Mouse (Mus musculus): Measurements from ENCODE around the gene Pramel7. TPM values are rescaled to one million over a fixed set of nuclear protein-coding genes. Genes with fewer than 3 reads are reported as not detected.

Pramel7 gene
- polyA plus RNA-seq, 1 experiment from 2014 or later = not detected

GRCm38 (mm10) chr2:87506265-87506664 is 9.4 kb upstream of the Pramel7 start, which contains the start of gene Pramel6:
Gene Pramel6, plus strand, starts transcription at chr2:87506565.
- Histone ChIP-seq H3K27ac (ENCODE audit: low read depth, low read length) (no peak within 1 kb of the TSS), H3K36me3 (ENCODE audit: control insufficient read depth, insufficient read depth, low read length) (no peaks in the 10 kb centered on the region), H3K4me2 (ENCODE audit: low read length) (no peak within 1 kb of the TSS), H3K4me3 (ENCODE audit: low read length) (no peak within 1 kb of the TSS), H3K9me3 (ENCODE audit: control insufficient read depth, low read length) (no peaks in the 10 kb centered on the region), H3K9ac (ENCODE audit: low read depth, low read length) (no peak within 1 kb of the TSS), H3K4me1 (ENCODE audit: control insufficient read depth, insufficient read depth, low read depth, low read length) (no peaks in the 10 kb centered on the region), H3K27me3 (replicated peaks; ENCODE audit: control insufficient read depth, insufficient read depth, low read length) (no peaks in the 10 kb centered on the region)
- ATAC-seq = no peak
- 88% methylated on average over 6 of the region's 6 CpGs for WGBS

GRCm38 (mm10) chr2:87482276-87482675 is 14.6 kb downstream of the Pramel7 start:
- Histone ChIP-seq H3K4me2 (ENCODE audit: low read length) (no peak overlapping the region), H3K4me3 (ENCODE audit: low read length) (no peak overlapping the region), H3K27ac (ENCODE audit: low read depth, low read length) (no peak overlapping the region), H3K4me1 (ENCODE audit: control insufficient read depth, insufficient read depth, low read depth, low read length) (no peaks in the 10 kb centered on the region), H3K27me3 (replicated peaks; ENCODE audit: control insufficient read depth, insufficient read depth, low read length) (no peaks in the 10 kb centered on the region), H3K9me3 (ENCODE audit: control insufficient read depth, low read length) (no peaks in the 10 kb centered on the region), H3K36me3 (ENCODE audit: control insufficient read depth, insufficient read depth, low read length) (no peaks in the 10 kb centered on the region), H3K9ac (ENCODE audit: low read depth, low read length) (no peak overlapping the region)
- ATAC-seq = no peak
- 86% methylated on average over 2 of the region's 2 CpGs for WGBS

GRCm38 (mm10) chr2:87481158-87481557 is 15.7 kb downstream of the Pramel7 start:
- Histone ChIP-seq H3K4me3 (ENCODE audit: low read length) (no peak overlapping the region), H3K36me3 (ENCODE audit: control insufficient read depth, insufficient read depth, low read length) (no peaks in the 10 kb centered on the region), H3K9me3 (ENCODE audit: control insufficient read depth, low read length) (no peaks in the 10 kb centered on the region), H3K4me1 (ENCODE audit: control insufficient read depth, insufficient read depth, low read depth, low read length) (no peaks in the 10 kb centered on the region), H3K27ac (ENCODE audit: low read depth, low read length) (no peak overlapping the region), H3K27me3 (replicated peaks; ENCODE audit: control insufficient read depth, insufficient read depth, low read length) (no peaks in the 10 kb centered on the region), H3K4me2 (ENCODE audit: low read length) (no peak overlapping the region), H3K9ac (ENCODE audit: low read depth, low read length) (no peak overlapping the region)
- 86% methylated on average over 4 of the region's 4 CpGs for WGBS
- ATAC-seq = no peak

GRCm38 (mm10) chr2:87480207-87480606 is 16.7 kb downstream of the Pramel7 start:
- Histone ChIP-seq H3K36me3 (ENCODE audit: control insufficient read depth, insufficient read depth, low read length) (no peaks in the 10 kb centered on the region), H3K4me3 (ENCODE audit: low read length) (no peak overlapping the region), H3K9ac (ENCODE audit: low read depth, low read length) (no peak overlapping the region), H3K4me1 (ENCODE audit: control insufficient read depth, insufficient read depth, low read depth, low read length) (no peaks in the 10 kb centered on the region), H3K9me3 (ENCODE audit: control insufficient read depth, low read length) (no peaks in the 10 kb centered on the region), H3K27ac (ENCODE audit: low read depth, low read length) (no peak overlapping the region), H3K27me3 (replicated peaks; ENCODE audit: control insufficient read depth, insufficient read depth, low read length) (no peaks in the 10 kb centered on the region), H3K4me2 (ENCODE audit: low read length) (no peak overlapping the region)
- no peak for ATAC-seq

- no peak overlapping the region for H3K4me2 ChIP-seq (ENCODE audit: low read length)
- no peak overlapping the region for H3K9ac ChIP-seq (ENCODE audit: low read depth, low read length)
- no peaks in the 10 kb centered on the region for H3K36me3 ChIP-seq (ENCODE audit: control insufficient read depth, insufficient read depth, low read length)
- no peak overlapping the region for H3K27ac ChIP-seq (ENCODE audit: low read depth, low read length)
- no peak overlapping the region for H3K4me3 ChIP-seq (ENCODE audit: low read length)
- WGBS = 96% methylated on average over 4 of the region's 4 CpGs
- ATAC-seq = no peak
- H3K27me3 ChIP-seq (replicated peaks; ENCODE audit: control insufficient read depth, insufficient read depth, low read length) = no peaks in the 10 kb centered on the region
- no peaks in the 10 kb centered on the region for H3K9me3 ChIP-seq (ENCODE audit: control insufficient read depth, low read length)
- no peaks in the 10 kb centered on the region for H3K4me1 ChIP-seq (ENCODE audit: control insufficient read depth, insufficient read depth, low read depth, low read length)
Observed at GRCm38 (mm10) chr2:87461769-87462168, 35.1 kb downstream of the Pramel7 start.

GRCm38 (mm10) chr2:87453662-87454061 is 43.2 kb downstream of the Pramel7 start, which contains the start of gene Olfr1126:
Gene Olfr1126, plus strand, starts transcription at chr2:87453962.
- Histone ChIP-seq H3K27me3 (replicated peaks; ENCODE audit: control insufficient read depth, insufficient read depth, low read length) (no peaks in the 10 kb centered on the region), H3K9ac (ENCODE audit: low read depth, low read length) (no peak within 1 kb of the TSS), H3K9me3 (ENCODE audit: control insufficient read depth, low read length) (no peaks in the 10 kb centered on the region), H3K36me3 (ENCODE audit: control insufficient read depth, insufficient read depth, low read length) (no peaks in the 10 kb centered on the region), H3K27ac (ENCODE audit: low read depth, low read length) (no peak within 1 kb of the TSS), H3K4me1 (ENCODE audit: control insufficient read depth, insufficient read depth, low read depth, low read length) (no peaks in the 10 kb centered on the region), H3K4me3 (ENCODE audit: low read length) (no peak within 1 kb of the TSS), H3K4me2 (ENCODE audit: low read length) (no peak within 1 kb of the TSS)
- ATAC-seq = no peak

Other genes starting within 250 kb of the Pramel7 start
- not detected in 2 replicates for gene Olfr1115, start 249.1 kb downstream of the Pramel7 start, polyA plus RNA-seq (2015; fragmentation: Nextera tagmentation; extraction: Ambion mirVana)
- not detected in 2 replicates for gene Olfr1116, start 229.6 kb downstream of the Pramel7 start, polyA plus RNA-seq (2015; fragmentation: Nextera tagmentation; extraction: Ambion mirVana)
- gene Olfr1118, start 189.5 kb downstream of the Pramel7 start, polyA plus RNA-seq (2015; fragmentation: Nextera tagmentation; extraction: Ambion mirVana) = not detected in 2 replicates
- not detected in 2 replicates for gene Olfr1120, start 142.3 kb downstream of the Pramel7 start, polyA plus RNA-seq (2015; fragmentation: Nextera tagmentation; extraction: Ambion mirVana)
- not detected in 2 replicates for gene Olfr1121, start 127.2 kb downstream of the Pramel7 start, polyA plus RNA-seq (2015; fragmentation: Nextera tagmentation; extraction: Ambion mirVana)
- not detected in 2 replicates for gene Olfr1122, start 111.2 kb downstream of the Pramel7 start, polyA plus RNA-seq (2015; fragmentation: Nextera tagmentation; extraction: Ambion mirVana)
- gene Olfr1123, start 80.5 kb downstream of the Pramel7 start, polyA plus RNA-seq (2015; fragmentation: Nextera tagmentation; extraction: Ambion mirVana) = not detected in 2 replicates
- gene Olfr1124, start 66.8 kb downstream of the Pramel7 start, polyA plus RNA-seq (2015; fragmentation: Nextera tagmentation; extraction: Ambion mirVana) = not detected in 2 replicates
- gene Olfr1126, start 43.1 kb downstream of the Pramel7 start, polyA plus RNA-seq (2015; fragmentation: Nextera tagmentation; extraction: Ambion mirVana) = not detected in 2 replicates
- gene Pramel6, start 9.5 kb upstream of the Pramel7 start, polyA plus RNA-seq (2015; fragmentation: Nextera tagmentation; extraction: Ambion mirVana) = not detected in 2 replicates
- gene Olfr153, start 34.7 kb upstream of the Pramel7 start, polyA plus RNA-seq (2015; fragmentation: Nextera tagmentation; extraction: Ambion mirVana) = not detected in 2 replicates
- not detected in 2 replicates for gene Olfr1128, start 48.4 kb upstream of the Pramel7 start, polyA plus RNA-seq (2015; fragmentation: Nextera tagmentation; extraction: Ambion mirVana)
- gene Olfr1129, start 76.8 kb upstream of the Pramel7 start, polyA plus RNA-seq (2015; fragmentation: Nextera tagmentation; extraction: Ambion mirVana) = not detected in 2 replicates
- not detected in 2 replicates for gene Olfr1130, start 109.1 kb upstream of the Pramel7 start, polyA plus RNA-seq (2015; fragmentation: Nextera tagmentation; extraction: Ambion mirVana)
- gene Olfr1131, start 130.0 kb upstream of the Pramel7 start, polyA plus RNA-seq (2015; fragmentation: Nextera tagmentation; extraction: Ambion mirVana) = not detected in 2 replicates
- not detected in 2 replicates for gene Olfr1132, start 140.4 kb upstream of the Pramel7 start, polyA plus RNA-seq (2015; fragmentation: Nextera tagmentation; extraction: Ambion mirVana)
- not detected in 2 replicates for gene Olfr1133, start 150.3 kb upstream of the Pramel7 start, polyA plus RNA-seq (2015; fragmentation: Nextera tagmentation; extraction: Ambion mirVana)
- gene Olfr1134, start 161.4 kb upstream of the Pramel7 start, polyA plus RNA-seq (2015; fragmentation: Nextera tagmentation; extraction: Ambion mirVana) = not detected in 2 replicates
- gene Olfr1135, start 176.6 kb upstream of the Pramel7 start, polyA plus RNA-seq (2015; fragmentation: Nextera tagmentation; extraction: Ambion mirVana) = not detected in 2 replicates
- not detected in 2 replicates for gene Olfr1136, start 196.9 kb upstream of the Pramel7 start, polyA plus RNA-seq (2015; fragmentation: Nextera tagmentation; extraction: Ambion mirVana)
- not detected in 2 replicates for gene Olfr1137, start 216.1 kb upstream of the Pramel7 start, polyA plus RNA-seq (2015; fragmentation: Nextera tagmentation; extraction: Ambion mirVana)
- not detected in 2 replicates for gene Olfr1138, start 242.9 kb upstream of the Pramel7 start, polyA plus RNA-seq (2015; fragmentation: Nextera tagmentation; extraction: Ambion mirVana)
- gene Olfr1140, start 246.7 kb upstream of the Pramel7 start, polyA plus RNA-seq (2015; fragmentation: Nextera tagmentation; extraction: Ambion mirVana) = not detected in 2 replicates

All from hindbrain, embryonic 16.5 days (tissue).